Mouse (Mus musculus) urinary bladder, postnatal 25 days (tissue): ENCODE data around the gene Slc35f3.
"Not testable (repeated sequence)": the region's sequence is repeated elsewhere in the genome, so short reads cannot be mapped to it uniquely, and the experiment has no call there.

Experiments used
- DNase-seq: peaks from one replicate; pipeline ENCODE4 v3.0.0; 2022; ENCODE audit warnings: low spot score

Slc35f3 gene

DNA sequence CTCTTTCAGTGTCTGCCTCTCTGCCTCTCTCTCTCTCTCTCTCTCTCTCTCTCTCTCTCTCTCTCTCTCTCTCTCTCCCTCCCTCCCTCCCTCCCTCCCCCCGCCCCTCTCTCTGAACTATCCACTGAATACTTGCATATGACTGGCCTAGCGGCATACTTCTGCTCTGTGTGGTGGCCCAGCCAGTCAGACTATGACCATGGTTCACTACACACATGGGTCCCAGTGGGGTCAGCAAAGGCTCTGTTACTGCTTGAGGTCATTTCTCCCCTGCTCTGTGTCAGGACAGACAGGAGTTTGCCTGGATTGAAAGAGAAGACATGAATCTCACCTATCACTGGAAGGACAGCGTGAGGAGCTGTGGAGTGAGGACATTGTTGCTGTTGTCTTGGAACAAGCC, 40.5 kb downstream of the Slc35f3 start:
- no peak for DNase-seq

DNA sequence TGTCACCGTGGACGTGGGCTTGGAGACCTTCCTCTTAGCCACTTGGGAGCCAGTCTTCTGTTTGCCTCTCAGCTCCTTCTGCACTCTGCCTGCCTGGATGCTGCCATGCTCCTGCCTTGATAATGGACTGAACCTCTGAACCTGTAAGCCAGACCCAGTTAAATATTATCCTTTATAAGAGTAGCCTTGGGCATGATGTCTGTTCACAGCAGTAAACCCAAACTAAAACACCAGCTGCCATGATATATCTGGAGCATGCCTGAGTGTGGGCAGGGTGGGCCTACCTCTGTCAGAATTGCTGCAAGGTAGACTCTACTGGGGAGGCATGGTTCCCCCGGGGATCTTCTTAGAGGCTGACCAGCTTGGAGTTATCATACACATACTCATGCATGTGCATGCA, 41.0 kb downstream of the Slc35f3 start:
- DNase-seq: no peak

GRCm38 (mm10) chr8:126341200-126341599, 42.8 kb downstream of the Slc35f3 start:
- no peak for DNase-seq

DNA sequence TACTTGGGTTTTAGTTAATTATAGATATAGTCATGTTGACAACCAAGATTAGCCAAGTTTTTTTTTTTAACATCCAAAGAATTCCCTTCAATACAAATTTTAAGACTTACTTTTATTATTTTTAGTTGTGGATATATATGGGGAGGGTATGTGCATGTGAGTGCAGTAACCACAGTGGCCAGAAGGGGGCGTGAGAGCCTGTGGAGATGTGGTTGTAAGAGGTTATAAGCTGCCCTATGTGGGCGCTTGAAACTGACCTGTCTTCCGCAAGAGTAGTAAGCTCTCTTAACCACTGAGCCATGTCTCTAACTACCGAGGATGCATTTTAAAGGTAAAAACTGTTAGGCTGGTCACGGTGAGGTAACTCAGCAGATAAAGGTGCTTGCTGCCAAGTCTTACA, 45.1 kb downstream of the Slc35f3 start:
- no peak for DNase-seq

GRCm38 (mm10) chr8:126345100-126345499, 46.7 kb downstream of the Slc35f3 start:
- DNase-seq: no peak

DNA sequence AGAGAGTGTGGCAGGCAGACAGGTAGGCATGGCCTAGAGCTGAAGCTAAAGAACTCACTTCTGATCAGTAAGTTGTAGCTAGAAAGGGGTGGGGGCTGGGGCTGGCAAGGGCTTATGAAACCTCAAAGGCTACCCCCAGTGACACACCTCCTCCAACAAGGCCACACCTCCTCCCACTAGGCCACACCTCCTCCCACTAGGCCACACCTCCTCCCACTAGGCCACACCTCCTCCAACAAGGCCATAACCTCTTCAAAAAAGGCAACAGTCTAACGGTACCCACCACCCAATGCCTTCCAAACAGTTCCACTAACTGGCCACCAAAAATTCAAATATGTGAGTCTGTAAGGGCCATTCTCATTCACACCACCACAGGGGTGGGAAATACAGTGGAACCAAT, 54.9 kb downstream of the Slc35f3 start:
- DNase-seq: no peak

DNA sequence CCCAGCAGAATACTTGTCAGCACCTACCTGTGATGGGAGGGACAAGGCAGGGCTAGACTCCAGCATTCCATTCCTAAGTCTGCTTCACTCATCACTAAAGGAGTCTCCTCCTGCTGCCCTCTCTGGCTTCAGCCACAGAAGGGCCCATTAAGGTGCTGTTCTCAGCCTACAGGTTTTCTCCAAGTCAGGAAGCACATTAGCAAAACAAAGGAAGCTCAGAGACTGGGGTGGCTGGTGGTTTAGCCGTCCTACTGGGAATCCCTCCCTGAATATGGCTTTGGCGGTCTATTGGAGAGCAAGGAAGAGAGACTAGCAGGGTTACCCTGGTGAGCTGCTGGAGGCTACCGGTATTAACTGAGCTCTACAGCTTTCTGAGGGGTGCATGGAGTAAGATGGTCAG, 59.6 kb downstream of the Slc35f3 start:
- DNase-seq: no peak

DNA sequence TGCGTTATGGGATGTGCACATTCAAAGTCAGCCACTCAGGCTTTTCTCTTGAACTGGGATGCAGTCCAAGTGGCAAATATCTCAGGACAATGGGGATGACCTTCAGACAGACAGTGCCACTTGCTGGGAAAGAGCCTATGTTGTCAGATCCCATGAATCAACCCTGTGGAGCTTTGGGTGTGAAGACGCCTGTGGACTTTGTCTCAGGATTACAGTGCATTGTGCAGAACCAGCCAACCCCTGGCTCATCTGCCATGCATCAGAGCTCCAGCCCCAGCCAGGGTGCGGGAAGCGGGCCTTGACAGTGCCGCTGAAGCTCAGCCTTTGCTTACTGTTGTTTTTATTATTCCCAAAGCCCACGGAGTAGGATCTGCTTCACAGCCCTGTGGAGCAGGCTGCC, 60.9 kb downstream of the Slc35f3 start:
- no peak for DNase-seq

- DNase-seq: no peak
These were observed 61.7 kb downstream of the Slc35f3 start for GRCm38 (mm10) chr8:126360106-126360505.

DNA sequence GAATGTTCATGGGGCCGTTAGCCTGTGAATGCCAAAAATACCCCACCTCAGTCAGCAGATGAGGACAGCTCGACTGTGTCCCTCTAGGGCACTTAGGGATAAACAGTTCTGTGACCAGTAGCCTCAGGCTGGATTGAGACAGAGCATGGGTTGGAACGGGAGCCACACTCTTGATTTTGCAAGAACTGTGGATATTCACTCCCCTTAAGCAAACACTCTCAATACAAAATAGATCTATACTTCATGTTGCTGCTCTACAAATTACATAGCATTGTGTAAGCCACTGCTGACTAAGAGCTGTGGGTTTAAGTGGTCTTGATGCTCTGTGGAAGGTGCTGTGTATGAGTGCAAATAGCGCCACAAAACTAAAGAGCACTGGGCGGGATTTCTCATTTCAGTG, 62.3 kb downstream of the Slc35f3 start:
- no peak for DNase-seq

DNA sequence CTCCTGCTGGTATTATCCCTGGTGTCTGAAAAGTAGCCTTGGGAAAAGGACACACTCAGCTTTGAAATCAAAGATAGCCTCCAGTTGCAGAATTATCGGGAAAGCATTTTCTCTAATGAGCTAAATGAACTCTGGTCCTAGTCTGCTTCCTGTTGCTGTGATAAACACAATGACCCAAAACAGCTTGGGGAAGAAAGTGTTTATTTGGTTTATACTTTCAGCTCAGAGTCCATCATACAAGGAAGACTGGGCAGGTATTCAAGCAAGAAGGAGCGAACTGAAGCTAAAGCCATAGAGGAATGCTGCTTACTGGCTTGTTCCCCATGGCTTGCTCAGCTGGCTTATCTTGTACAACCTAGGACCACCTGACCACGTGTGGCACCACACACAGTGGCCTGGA, 67.9 kb downstream of the Slc35f3 start:
- DNase-seq: no peak

- DNase-seq: no peak
These were observed 70.1 kb downstream of the Slc35f3 start for GRCm38 (mm10) chr8:126368349-126369054.

- no peak for DNase-seq
These were observed 73.5 kb downstream of the Slc35f3 start for GRCm38 (mm10) chr8:126371871-126372270.

DNA sequence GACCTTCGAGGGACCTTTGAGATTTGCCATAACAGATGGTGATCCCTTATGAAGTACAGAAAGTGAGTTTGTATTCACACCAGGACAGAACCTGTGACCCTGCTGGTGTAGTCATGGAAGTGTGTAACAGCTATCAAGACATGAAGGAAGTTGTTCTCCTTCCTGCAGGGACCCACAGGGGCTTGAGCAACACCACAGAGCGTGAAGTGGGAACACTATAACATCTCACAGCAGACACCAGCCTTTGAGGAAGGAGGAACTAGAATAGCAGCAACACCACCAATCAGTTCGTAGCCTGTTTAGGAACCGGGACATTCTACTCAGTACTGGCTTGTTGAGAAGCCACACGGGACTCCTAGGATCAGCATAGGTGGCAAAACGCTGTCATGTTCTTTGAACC, 81.2 kb downstream of the Slc35f3 start:
- DNase-seq: no peak

- DNase-seq: no peak
These were observed 81.8 kb downstream of the Slc35f3 start for GRCm38 (mm10) chr8:126380141-126380540.

DNA sequence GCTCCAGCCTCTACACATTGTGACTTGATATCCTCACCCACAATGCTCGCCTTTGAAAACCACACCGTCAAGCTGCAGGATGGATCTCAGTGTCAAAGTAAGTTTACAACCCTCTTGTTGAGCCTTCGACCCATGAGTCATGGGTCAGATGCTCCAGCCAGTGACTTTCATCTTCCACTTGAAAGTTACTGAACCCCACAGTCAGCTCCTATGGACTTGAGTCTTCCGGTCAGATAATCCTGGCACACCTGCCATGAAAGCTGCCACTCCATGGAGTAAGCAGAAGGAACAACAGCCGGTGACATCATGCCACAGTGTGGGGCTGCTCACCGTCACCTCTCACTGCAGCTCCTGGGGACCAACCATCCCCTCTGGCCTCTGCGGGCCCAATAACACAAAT, 82.9 kb downstream of the Slc35f3 start:
- no peak for DNase-seq

- DNase-seq: no peak
These were observed 83.9 kb downstream of the Slc35f3 start for GRCm38 (mm10) chr8:126382216-126382615.

DNA sequence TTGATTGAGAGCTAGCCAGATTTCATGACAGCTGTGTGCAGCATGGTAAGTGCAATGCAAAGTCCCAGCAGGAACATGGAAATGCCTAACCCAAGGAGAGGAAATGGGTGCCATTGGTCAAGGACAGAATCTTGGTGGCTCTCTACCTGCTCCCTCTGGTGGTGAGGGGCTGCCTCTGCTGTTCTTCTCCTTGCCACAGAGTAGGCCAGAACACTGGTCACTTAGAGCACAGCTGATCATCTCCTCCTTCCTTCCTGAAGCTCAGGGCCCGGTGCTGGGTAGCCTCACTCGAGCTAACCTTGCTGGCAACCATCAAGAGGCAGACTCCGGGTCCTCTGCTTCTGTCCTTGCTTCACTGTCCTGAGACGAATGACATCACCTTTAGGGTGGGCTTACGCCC, 84.4 kb downstream of the Slc35f3 start:
- no peak for DNase-seq

DNA sequence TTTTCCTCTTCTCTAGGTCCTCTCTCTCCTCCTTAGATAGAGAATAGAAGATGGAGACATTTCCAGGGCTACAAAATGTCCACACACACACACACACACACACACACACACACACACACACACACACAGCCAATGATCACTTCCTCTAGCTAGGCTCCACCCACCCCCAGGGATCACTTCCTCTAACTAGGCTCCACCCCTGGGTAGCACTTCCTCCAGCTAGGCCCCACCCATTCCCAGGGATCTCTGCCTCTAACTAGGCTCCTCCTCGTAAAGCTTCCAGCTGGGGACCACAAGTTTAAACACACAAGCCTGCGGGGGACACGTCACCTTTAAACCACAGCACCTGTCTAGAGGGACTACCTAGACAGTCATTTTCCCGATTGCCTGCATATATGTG, 89.2 kb downstream of the Slc35f3 start:
- no peak for DNase-seq

GRCm38 (mm10) chr8:126391541-126391940, 93.2 kb downstream of the Slc35f3 start:
- DNase-seq: no peak

- no peak for DNase-seq
These were observed 97.0 kb downstream of the Slc35f3 start for GRCm38 (mm10) chr8:126395386-126395785.

- DNase-seq: no peak
These were observed 97.6 kb downstream of the Slc35f3 start for GRCm38 (mm10) chr8:126395917-126396316.

GRCm38 (mm10) chr8:126398349-126398748, 100.0 kb downstream of the Slc35f3 start:
- no peak for DNase-seq

DNA sequence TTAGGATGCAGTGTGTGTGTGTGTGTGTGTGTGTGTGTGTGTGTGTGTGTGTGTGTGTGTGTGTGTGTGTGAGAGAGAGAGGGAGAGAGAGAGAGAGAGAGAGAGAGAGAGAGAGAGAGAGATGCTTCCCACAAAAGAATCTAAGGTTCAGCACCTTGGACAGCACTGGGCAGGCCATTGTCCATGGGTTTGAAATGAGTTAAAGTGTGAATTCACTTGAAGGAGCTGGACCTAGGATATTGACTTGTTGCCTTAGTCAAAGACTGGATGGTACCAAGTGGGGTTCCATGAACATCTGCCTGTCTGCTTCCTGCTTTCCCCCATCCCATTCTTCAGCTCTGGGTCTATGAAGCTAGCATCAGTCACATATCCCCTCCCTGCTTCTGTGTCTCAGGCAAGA, 106.2 kb downstream of the Slc35f3 start:
- DNase-seq: not testable (repeated sequence)

GRCm38 (mm10) chr8:126405030-126405429, 106.7 kb downstream of the Slc35f3 start:
- no peak for DNase-seq
